Mouse (Mus musculus) midbrain, embryonic 13.5 days (tissue): ENCODE results near the gene Wdr13. TPM values are rescaled to one million over a fixed set of nuclear protein-coding genes. Genes with fewer than 3 reads are reported as not detected.
A peak's percentile ranks its signal among the peaks of the same experiment; 100 is the strongest.
"Not testable (repeated sequence)": the region's sequence is repeated elsewhere in the genome, so short reads cannot be mapped to it uniquely, and the experiment has no call there.

Experiments used
- ATAC-seq: fragments of 200-750 bp; cut with Nextera tagmentation; 2 replicates; pipeline ENCODE4 v1.8.0; 2017; ENCODE audit warnings: mild to moderate bottlenecking, moderate TSS enrichment, moderate library complexity
- H3K27ac ChIP-seq: fragments of 300-500 bp; sonication (generic); 2 replicates; pipeline ENCODE4 v1.5.1; 2015; ENCODE audit warnings: inconsistent platforms, mild to moderate bottlenecking, moderate library complexity
- H3K27me3 ChIP-seq: fragments of 300-500 bp; sonication (generic); 2 replicates; pipeline ENCODE4 v1.6.1; 2015; ENCODE audit warnings: mild to moderate bottlenecking, inconsistent platforms
- H3K36me3 ChIP-seq: fragments of 300-500 bp; sonication (generic); 2 replicates; pipeline ENCODE4 v1.6.1; 2015; ENCODE audit warnings: mild to moderate bottlenecking, inconsistent platforms
- H3K4me1 ChIP-seq: fragments of 300-500 bp; sonication (generic); replicated peaks from 2 replicates; pipeline ENCODE4 v1.6.1; 2015; ENCODE audit warnings: inconsistent platforms
- H3K4me2 ChIP-seq: fragments of 300-500 bp; sonication (generic); replicated peaks from 2 replicates; pipeline ENCODE4 v1.6.1; 2015; ENCODE audit warnings: moderate library complexity, mild to moderate bottlenecking, inconsistent platforms
- H3K4me3 ChIP-seq: fragments of 300-500 bp; sonication (generic); replicated peaks from 2 replicates; pipeline ENCODE4 v1.5.1; 2015; ENCODE audit warnings: mild to moderate bottlenecking, inconsistent platforms
- H3K9ac ChIP-seq: fragments of 300-500 bp; sonication (generic); replicated peaks from 2 replicates; pipeline ENCODE4 v1.6.1; 2015; ENCODE audit warnings: mild to moderate bottlenecking, inconsistent platforms
- H3K9me3 ChIP-seq: fragments of 300-500 bp; sonication (generic); 2 replicates; pipeline ENCODE4 v1.6.1; 2016; ENCODE audit warnings: mild to moderate bottlenecking, inconsistent platforms
- WGBS: fragments of 180-500 bp; shearing (Covaris S2); methylation state at CpG from one replicate; pipeline ENCODE4 v1.1.7; 2015; 5-methylcytosine and 5-hydroxymethylcytosine counted together
- polyA plus RNA-seq: library from polyadenylated mRNA; unstranded; fragments of >200 nt; fragmentation: Nextera tagmentation; extraction: Ambion mirVana; gene quantifications from 2 replicates; pipeline ENCODE4 v1.2.1, GENCODE M21; 2015

Wdr13 gene
- polyA plus RNA-seq, 1 experiment from 2014 or later, result 58.0 TPM

DNA sequence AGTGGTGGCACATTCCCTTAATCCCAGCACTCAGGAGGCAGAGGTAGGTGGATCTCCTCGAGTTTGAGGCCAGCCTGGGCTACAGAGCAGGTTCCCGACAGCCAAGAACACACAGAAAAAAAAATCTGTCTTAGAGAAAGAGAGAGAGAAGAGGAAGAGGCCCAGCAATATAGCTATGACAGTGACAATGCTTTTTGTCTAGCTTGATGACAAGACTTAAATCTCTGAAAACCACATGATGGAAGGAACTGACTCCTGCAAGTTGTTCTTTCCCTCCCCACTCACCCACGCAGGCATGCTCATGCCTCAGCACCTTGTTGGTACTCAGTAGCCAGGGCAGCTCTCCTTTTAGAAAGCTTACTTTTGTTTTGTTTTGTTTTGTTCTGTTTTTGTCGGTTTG lies 33.3 kb downstream of the Wdr13 start:
- Histone ChIP-seq H3K4me3 (no peak overlapping the region), H3K9me3 (no peaks in the 10 kb centered on the region), H3K4me2 (no peak overlapping the region), H3K9ac (no peak overlapping the region), H3K4me1 (peaks cover 9% of the 10 kb centered on the region), H3K27ac (no peak overlapping the region), H3K36me3 (no peaks in the 10 kb centered on the region), H3K27me3 (no peaks in the 10 kb centered on the region)
- no peak for ATAC-seq
- 64% methylated on average over 4 of the region's 4 CpGs for WGBS

GRCm38 (mm10) chrX:8096787-8097242 lies 35.9 kb downstream of the Wdr13 start:
- H3K9ac ChIP-seq, result no peak overlapping the region

GRCm38 (mm10) chrX:8096068-8096786 lies 36.5 kb downstream of the Wdr13 start:
- not testable (repeated sequence) for H3K4me1 ChIP-seq, H3K36me3 ChIP-seq, H3K9ac ChIP-seq, H3K27me3 ChIP-seq, H3K9me3 ChIP-seq
- Histone ChIP-seq H3K4me2 (peak overlapping the region; percentile 44), H3K4me3 (peak overlapping the region; percentile 30), H3K27ac (peak overlapping the region; percentile 44; the same call in 1 of the 2 replicates)
- peak; percentile 90 for ATAC-seq
- WGBS, result 32% methylated on average over 23 of the region's 48 CpGs

More at GRCm38 (mm10) chrX:8096787-8097242, 35.9 kb downstream of the Wdr13 start:
- Histone ChIP-seq H3K27me3 (no peaks in the 10 kb centered on the region), H3K4me3 (peak overlapping the region; percentile 31), H3K9me3 (no peaks in the 10 kb centered on the region), H3K4me1 (peaks cover 9% of the 10 kb centered on the region), H3K36me3 (no peaks in the 10 kb centered on the region), H3K27ac (no peak overlapping the region), H3K4me2 (peak overlapping the region; percentile 39)
- peak; percentile 91 for ATAC-seq
- WGBS, result 32% methylated on average over 19 of the region's 19 CpGs

DNA sequence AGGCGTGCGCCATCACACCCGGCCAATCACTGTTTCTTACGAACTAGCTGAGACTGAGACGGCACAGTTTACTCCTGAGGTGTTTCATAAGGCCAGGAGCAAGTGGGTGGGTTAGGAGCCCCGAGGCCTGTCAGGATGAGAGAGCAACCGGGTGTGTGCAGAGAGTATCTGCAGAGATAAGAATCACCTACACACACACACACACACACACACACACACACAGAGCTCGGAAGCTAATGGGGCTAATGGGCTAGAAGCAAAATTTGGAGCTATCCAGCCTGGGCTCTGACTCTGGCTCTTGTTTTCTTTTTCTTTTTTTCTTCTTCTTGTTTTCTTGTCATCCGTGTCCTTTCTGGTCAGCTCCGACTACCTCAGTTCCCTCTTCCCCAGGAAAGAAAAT lies 37.1 kb downstream of the Wdr13 start:
- Histone ChIP-seq H3K4me1 (peaks cover 7% of the 10 kb centered on the region), H3K9ac (no peak overlapping the region), H3K27me3 (no peaks in the 10 kb centered on the region), H3K4me3 (peak overlapping the region; percentile 30), H3K36me3 (no peaks in the 10 kb centered on the region), H3K9me3 (no peaks in the 10 kb centered on the region), H3K4me2 (peak overlapping the region; percentile 44), H3K27ac (peak overlapping the region; percentile 44; the same call in 1 of the 2 replicates)
- WGBS, result 89% methylated on average over 10 of the region's 10 CpGs
- ATAC-seq, result no peak

- not testable (repeated sequence) for H3K4me1 ChIP-seq, H3K9me3 ChIP-seq, H3K27me3 ChIP-seq, H3K27ac ChIP-seq, H3K4me3 ChIP-seq, ATAC-seq, H3K9ac ChIP-seq, H3K36me3 ChIP-seq, H3K4me2 ChIP-seq
- 90% methylated on average over 5 of the region's 5 CpGs for WGBS
Observed at GRCm38 (mm10) chrX:8090954-8091347, 41.7 kb downstream of the Wdr13 start.

GRCm38 (mm10) chrX:8090346-8090953 lies 42.2 kb downstream of the Wdr13 start, which contains the start of gene Was:
Gene Was (minus strand): TSS chrX:8090498.
- H3K9me3 ChIP-seq, result no peaks in the 10 kb centered on the region; the same call in 1 of the 2 replicates
- 83% methylated on average over 14 of the region's 14 CpGs for WGBS
- no peaks in the 10 kb centered on the region for H3K4me1 ChIP-seq

GRCm38 (mm10) chrX:8089746-8090145 lies 42.9 kb downstream of the Wdr13 start:
- Histone ChIP-seq H3K27ac (no peak overlapping the region), H3K4me3 (no peak overlapping the region), H3K4me2 (no peak overlapping the region), H3K4me1 (no peaks in the 10 kb centered on the region), H3K27me3 (no peaks in the 10 kb centered on the region), H3K9me3 (no peaks in the 10 kb centered on the region; the same call in 1 of the 2 replicates), H3K36me3 (no peaks in the 10 kb centered on the region), H3K9ac (no peak overlapping the region)
- WGBS, result 92% methylated on average over 3 of the region's 3 CpGs
- ATAC-seq, result no peak

More at GRCm38 (mm10) chrX:8090346-8090953, 42.2 kb downstream of the Wdr13 start, which contains the start of gene Was:
- Histone ChIP-seq H3K27ac (no peak within 1 kb of the TSS), H3K27me3 (no peaks in the 10 kb centered on the region), H3K4me2 (no peak within 1 kb of the TSS), H3K9ac (no peak within 1 kb of the TSS), H3K4me3 (no peak within 1 kb of the TSS), H3K36me3 (no peaks in the 10 kb centered on the region)
- no peak for ATAC-seq

DNA sequence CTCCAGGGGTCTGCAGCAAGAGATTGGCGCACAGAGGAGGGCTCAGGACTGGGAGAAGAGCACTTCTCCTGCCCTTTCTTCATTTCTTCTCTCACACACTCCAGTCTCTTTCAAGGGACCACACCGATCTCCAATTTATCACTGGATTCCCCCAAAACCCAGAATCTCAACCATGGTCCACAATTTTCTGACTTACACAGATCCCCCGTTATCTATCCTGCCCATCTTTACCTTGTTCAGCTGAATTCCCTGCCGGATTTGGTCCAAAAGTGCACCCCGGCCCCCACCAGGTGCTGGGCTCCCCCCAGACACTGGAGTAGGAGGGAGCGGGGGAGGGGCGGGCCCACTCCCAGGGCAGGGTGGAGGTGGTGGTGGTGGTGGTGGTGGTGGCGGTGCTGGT lies 47.1 kb downstream of the Wdr13 start:
- Histone ChIP-seq H3K4me3 (no peak overlapping the region), H3K4me2 (no peak overlapping the region), H3K27ac (no peak overlapping the region), H3K9ac (no peak overlapping the region), H3K27me3 (no peaks in the 10 kb centered on the region), H3K4me1 (no peaks in the 10 kb centered on the region), H3K36me3 (no peaks in the 10 kb centered on the region), H3K9me3 (no peaks in the 10 kb centered on the region; the same call in 1 of the 2 replicates)
- WGBS, result 86% methylated on average over 7 of the region's 8 CpGs
- ATAC-seq, result no peak

DNA sequence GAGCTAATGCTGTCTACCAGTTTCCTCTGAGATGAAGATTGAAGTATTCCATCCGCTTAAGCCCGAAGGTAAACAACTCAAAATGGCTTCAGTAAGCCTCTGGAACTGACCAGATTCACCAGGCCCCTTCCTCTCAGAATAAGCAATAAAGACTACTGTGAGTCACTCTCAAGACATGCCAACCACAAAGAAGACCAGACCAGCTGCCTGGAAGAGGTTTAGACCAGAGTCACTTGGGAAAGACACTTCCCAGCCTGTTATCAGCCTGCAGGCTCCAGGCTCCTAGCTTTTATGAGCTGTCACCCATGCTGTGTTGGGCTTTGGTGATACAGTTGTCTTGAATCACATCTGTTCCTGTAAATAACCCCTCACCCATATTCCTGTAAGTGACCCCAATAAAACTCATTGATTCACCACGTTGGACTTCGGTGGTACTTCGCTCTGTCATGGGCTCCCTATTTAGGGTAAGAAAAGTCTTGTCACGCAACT lies 47.9 kb downstream of the Wdr13 start:
- no peaks in the 10 kb centered on the region for H3K36me3 ChIP-seq
- no peak overlapping the region for H3K4me2 ChIP-seq
- no peaks in the 10 kb centered on the region for H3K9me3 ChIP-seq
- ATAC-seq, result no peak
- WGBS, result 92% methylated on average over 6 of the region's 6 CpGs
- no peaks in the 10 kb centered on the region for H3K27me3 ChIP-seq
- no peak overlapping the region for H3K9ac ChIP-seq
- no peak overlapping the region for H3K4me3 ChIP-seq
- no peak overlapping the region for H3K27ac ChIP-seq
- no peaks in the 10 kb centered on the region for H3K4me1 ChIP-seq

- peaks cover 8% of the 10 kb centered on the region; the same call in 1 of the 2 replicates for H3K4me1 ChIP-seq
- whole genome bisulfite sequencing, result 32% methylated on average over 3 of the region's 3 CpGs
- H3K9ac ChIP-seq, result peak overlapping the region; percentile 44; the same call in 1 of the 2 replicates
- H3K9me3 ChIP-seq, result no peaks in the 10 kb centered on the region
- H3K27me3 ChIP-seq, result no peaks in the 10 kb centered on the region
- H3K36me3 ChIP-seq, result peaks cover 12% of the 10 kb centered on the region
- H3K4me3 ChIP-seq, result peak overlapping the region; percentile 56
- H3K27ac ChIP-seq, result peak overlapping the region; percentile 87
- peak overlapping the region; percentile 54 for H3K4me2 ChIP-seq
- peak; percentile 22 for ATAC-seq
Observed at GRCm38 (mm10) chrX:8075104-8075503, 57.6 kb downstream of the Wdr13 start.

- H3K36me3 ChIP-seq, result peaks cover 13% of the 10 kb centered on the region
- peak within 1 kb of the TSS; percentile 67 for H3K9ac ChIP-seq
- H3K9me3 ChIP-seq, result no peaks in the 10 kb centered on the region
- H3K27me3 ChIP-seq, result no peaks in the 10 kb centered on the region
- peak within 1 kb of the TSS; percentile 56 for H3K4me3 ChIP-seq
- peak; percentile 98 for ATAC-seq
- H3K27ac ChIP-seq, result peak within 1 kb of the TSS; percentile 87
- H3K4me2 ChIP-seq, result peak within 1 kb of the TSS; percentile 60
- H3K4me1 ChIP-seq, result peaks cover 8% of the 10 kb centered on the region; the same call in 1 of the 2 replicates
- 17% methylated on average over 45 of the region's 46 CpGs for WGBS
Observed at GRCm38 (mm10) chrX:8074430-8075014, 58.2 kb downstream of the Wdr13 start, which contains the start of gene Suv39h1. Gene Suv39h1 (minus strand): TSS chrX:8074760.
